Mouse (Mus musculus): Measurements from ENCODE around the gene Nrn1. TPM values are rescaled to one million over a fixed set of nuclear protein-coding genes. Genes with fewer than 3 reads are reported as not detected.

Nrn1 gene
- polyA plus RNA-seq, 1 experiment from 2014 or later = 1.1 TPM

GRCm38 (mm10) chr13:36707088-36707690, 27.7 kb downstream of the Nrn1 start:
- H3K36me3 ChIP-seq (ENCODE audit: insufficient read depth, low read length) = no peaks in the 10 kb centered on the region
- no peaks in the 10 kb centered on the region for H3K27me3 ChIP-seq (ENCODE audit: insufficient read depth, low read length)
- H3K4me2 ChIP-seq (replicated peaks; ENCODE audit: low read depth, low read length) = no peak overlapping the region
- H3K4me3 ChIP-seq (ENCODE audit: low read length) = no peak overlapping the region
- H3K4me1 ChIP-seq (ENCODE audit: insufficient read depth, low read length) = no peaks in the 10 kb centered on the region
- H3K9me3 ChIP-seq (ENCODE audit: low read length) = no peaks in the 10 kb centered on the region
- no peak overlapping the region for H3K9ac ChIP-seq (replicated peaks; ENCODE audit: low read length)
- 62% methylated on average over 3 of the region's 3 CpGs for WGBS
- no peak overlapping the region for H3K27ac ChIP-seq (ENCODE audit: low read length)
- ATAC-seq (ENCODE audit: low FRiP score, low TSS enrichment) = no peak

GRCm38 (mm10) chr13:36696351-36696771, 38.6 kb downstream of the Nrn1 start:
- no peak overlapping the region for H3K4me2 ChIP-seq (replicated peaks; ENCODE audit: low read depth, low read length)

GRCm38 (mm10) chr13:36695516-36696201, 39.3 kb downstream of the Nrn1 start:
- H3K4me3 ChIP-seq (ENCODE audit: low read length) = no peak overlapping the region
- H3K4me1 ChIP-seq (ENCODE audit: insufficient read depth, low read length) = no peaks in the 10 kb centered on the region
- ATAC-seq (ENCODE audit: low FRiP score, low TSS enrichment) = no peak
- no peaks in the 10 kb centered on the region for H3K36me3 ChIP-seq (ENCODE audit: insufficient read depth, low read length)
- H3K9me3 ChIP-seq (ENCODE audit: low read length) = no peaks in the 10 kb centered on the region
- H3K9ac ChIP-seq (replicated peaks; ENCODE audit: low read length) = no peak overlapping the region
- H3K27me3 ChIP-seq (ENCODE audit: insufficient read depth, low read length) = no peaks in the 10 kb centered on the region
- H3K4me2 ChIP-seq (replicated peaks; ENCODE audit: low read depth, low read length) = no peak overlapping the region
- 57% methylated on average over 7 of the region's 7 CpGs for WGBS
- no peak overlapping the region for H3K27ac ChIP-seq (ENCODE audit: low read length)

More at GRCm38 (mm10) chr13:36696351-36696771, 38.6 kb downstream of the Nrn1 start:
- no peaks in the 10 kb centered on the region for H3K27me3 ChIP-seq (ENCODE audit: insufficient read depth, low read length)
- no peak overlapping the region for H3K4me3 ChIP-seq (ENCODE audit: low read length)
- WGBS = 79% methylated on average over 8 of the region's 8 CpGs
- ATAC-seq (ENCODE audit: low FRiP score, low TSS enrichment) = no peak
- H3K9ac ChIP-seq (replicated peaks; ENCODE audit: low read length) = no peak overlapping the region
- H3K9me3 ChIP-seq (ENCODE audit: low read length) = no peaks in the 10 kb centered on the region
- no peaks in the 10 kb centered on the region for H3K36me3 ChIP-seq (ENCODE audit: insufficient read depth, low read length)
- H3K27ac ChIP-seq (ENCODE audit: low read length) = no peak overlapping the region
- no peaks in the 10 kb centered on the region for H3K4me1 ChIP-seq (ENCODE audit: insufficient read depth, low read length)

GRCm38 (mm10) chr13:36683581-36683980, 51.4 kb downstream of the Nrn1 start:
- no peaks in the 10 kb centered on the region for H3K9me3 ChIP-seq (ENCODE audit: low read length)
- H3K4me3 ChIP-seq (ENCODE audit: low read length) = no peak overlapping the region
- WGBS = 78% methylated on average over 4 of the region's 4 CpGs
- no peak overlapping the region for H3K27ac ChIP-seq (ENCODE audit: low read length)
- ATAC-seq (ENCODE audit: low FRiP score, low TSS enrichment) = no peak
- H3K4me2 ChIP-seq (replicated peaks; ENCODE audit: low read depth, low read length) = no peak overlapping the region
- H3K27me3 ChIP-seq (ENCODE audit: insufficient read depth, low read length) = no peaks in the 10 kb centered on the region
- H3K36me3 ChIP-seq (ENCODE audit: insufficient read depth, low read length) = no peaks in the 10 kb centered on the region
- no peaks in the 10 kb centered on the region for H3K4me1 ChIP-seq (ENCODE audit: insufficient read depth, low read length)
- no peak overlapping the region for H3K9ac ChIP-seq (replicated peaks; ENCODE audit: low read length)

- Histone ChIP-seq H3K27me3 (ENCODE audit: insufficient read depth, low read length) (no peaks in the 10 kb centered on the region), H3K9ac (replicated peaks; ENCODE audit: low read length) (no peak overlapping the region), H3K9me3 (ENCODE audit: low read length) (no peaks in the 10 kb centered on the region), H3K4me1 (ENCODE audit: insufficient read depth, low read length) (no peaks in the 10 kb centered on the region), H3K4me3 (ENCODE audit: low read length) (no peak overlapping the region), H3K27ac (ENCODE audit: low read length) (no peak overlapping the region), H3K4me2 (replicated peaks; ENCODE audit: low read depth, low read length) (no peak overlapping the region), H3K36me3 (ENCODE audit: insufficient read depth, low read length) (no peaks in the 10 kb centered on the region)
- ATAC-seq (ENCODE audit: low FRiP score, low TSS enrichment) = no peak
- 87% methylated on average over 8 of the region's 8 CpGs for WGBS
Measured at GRCm38 (mm10) chr13:36680690-36681355, 54.1 kb downstream of the Nrn1 start.

GRCm38 (mm10) chr13:36679345-36679744, 55.6 kb downstream of the Nrn1 start:
- Histone ChIP-seq H3K27me3 (ENCODE audit: insufficient read depth, low read length) (no peaks in the 10 kb centered on the region), H3K4me2 (replicated peaks; ENCODE audit: low read depth, low read length) (no peak overlapping the region), H3K4me3 (ENCODE audit: low read length) (no peak overlapping the region), H3K4me1 (ENCODE audit: insufficient read depth, low read length) (no peaks in the 10 kb centered on the region), H3K9me3 (ENCODE audit: low read length) (no peaks in the 10 kb centered on the region), H3K36me3 (ENCODE audit: insufficient read depth, low read length) (no peaks in the 10 kb centered on the region), H3K9ac (replicated peaks; ENCODE audit: low read length) (no peak overlapping the region), H3K27ac (ENCODE audit: low read length) (no peak overlapping the region)
- no peak for ATAC-seq (ENCODE audit: low FRiP score, low TSS enrichment)
- 70% methylated on average over 1 of the region's 1 CpGs for WGBS

Measured in kidney, embryonic 16.5 days (tissue).